Mouse (Mus musculus): ENCODE data around the gene Ubqlnl.

Gene Ubqlnl

DNA sequence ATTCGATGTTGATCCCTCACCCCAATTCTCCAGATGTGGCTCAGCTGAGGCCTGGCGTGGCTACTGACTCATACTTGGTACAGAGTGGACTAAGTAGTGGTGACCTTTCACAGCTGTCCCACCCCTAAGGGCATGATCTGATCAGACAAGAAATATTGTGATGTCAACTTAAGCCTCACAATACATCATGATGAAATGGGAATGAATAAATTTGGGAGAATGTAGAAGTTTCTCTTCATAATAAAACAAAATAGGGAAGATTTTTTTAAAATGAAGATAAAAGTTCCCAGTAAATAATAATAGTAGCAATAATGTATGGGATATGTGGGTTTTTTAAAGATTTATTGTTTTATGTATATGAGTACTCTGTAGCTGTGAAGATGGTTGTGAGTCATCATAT, at the start of gene Ubqlnl:
Gene Ubqlnl, minus strand, starts transcription at position 101 of the 400 bp plus-strand sequence.
- DNase-seq: no peak

- DNase-seq: peak in 1 of 2 experiments; percentile 38
Observed at GRCm38 (mm10) chr7:104199822-104200221, 49.5 kb upstream of the Ubqlnl start.

- DNase-seq: no peak
Observed at GRCm38 (mm10) chr7:104195885-104196284, 45.5 kb upstream of the Ubqlnl start, which contains the start of gene Olfr649. Gene Olfr649, minus strand, starts transcription at chr7:104195985.

- DNase-seq: no peak
Observed at GRCm38 (mm10) chr7:104191275-104191674, 40.9 kb upstream of the Ubqlnl start.

GRCm38 (mm10) chr7:104183292-104183691, 32.9 kb upstream of the Ubqlnl start, which contains the start of gene Olfr648:
Gene Olfr648, minus strand, starts transcription at chr7:104183392.
- no peak for DNase-seq

DNA sequence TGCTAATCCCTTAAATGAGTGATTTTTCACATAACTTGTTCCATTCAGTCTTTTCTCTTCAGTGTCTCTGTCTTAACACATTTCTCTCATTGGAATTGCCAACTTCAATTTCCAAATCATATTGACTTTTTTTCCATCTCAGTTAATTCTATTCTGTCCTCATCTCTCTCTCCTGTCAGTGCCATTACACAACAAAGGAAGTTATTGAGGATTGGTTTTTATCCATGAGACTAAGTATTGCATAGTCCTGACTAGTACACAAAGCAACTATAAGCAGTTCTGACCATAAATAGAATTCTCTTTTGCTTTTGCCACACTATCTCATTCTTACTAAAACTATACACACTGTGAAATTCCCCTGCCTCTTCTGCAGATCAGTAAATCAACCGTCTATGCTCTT, 28.7 kb upstream of the Ubqlnl start:
- DNase-seq: no peak

- no peak for DNase-seq
Observed at GRCm38 (mm10) chr7:104178422-104179054, 28.2 kb upstream of the Ubqlnl start.

DNA sequence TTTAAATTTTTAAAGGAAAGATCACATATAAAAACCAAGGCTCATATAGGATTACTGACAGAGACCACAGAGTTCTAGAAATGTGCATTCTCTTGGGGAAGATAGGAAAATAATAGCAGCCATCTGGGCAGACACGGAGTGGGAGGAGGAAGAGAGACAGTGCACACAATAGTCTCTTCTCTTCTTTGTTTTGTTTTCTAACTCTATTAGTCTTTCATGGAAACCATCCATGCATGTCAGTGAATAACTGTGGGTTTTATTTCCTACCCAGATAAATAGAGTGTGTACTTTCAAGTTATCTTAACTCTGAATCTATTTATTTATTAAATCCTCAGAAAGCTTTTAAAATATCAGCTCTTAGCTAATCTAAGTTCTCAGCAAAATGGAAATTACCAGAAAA, 24.7 kb upstream of the Ubqlnl start:
- no peak for DNase-seq

DNA sequence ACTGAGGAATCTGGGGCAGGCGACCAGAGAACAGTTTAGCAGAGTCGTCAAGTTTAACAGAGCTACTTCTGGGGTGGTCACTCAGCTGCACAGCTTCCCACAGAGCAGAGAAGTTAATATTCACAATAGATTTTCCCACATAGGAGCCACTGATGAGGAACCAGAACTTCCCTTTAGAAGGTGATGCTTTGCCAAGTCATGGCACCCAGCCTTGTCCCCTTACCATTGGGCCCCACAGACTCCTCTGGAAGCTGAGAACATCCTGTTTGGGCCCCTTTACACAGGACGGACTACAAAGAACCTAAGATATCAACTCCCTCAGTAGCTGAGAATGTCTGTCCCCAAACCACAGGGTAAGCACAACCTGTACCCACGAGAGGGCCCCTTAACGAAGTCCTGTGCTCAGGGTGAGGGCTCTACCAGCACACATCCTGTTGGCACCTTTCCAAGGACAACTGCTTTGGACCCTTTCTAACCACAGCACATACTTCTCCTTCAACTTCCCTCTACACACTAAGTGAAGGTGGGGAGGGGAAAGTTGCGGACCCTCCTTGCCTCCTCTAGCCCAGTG, 19.4 kb upstream of the Ubqlnl start:
- DNase-seq: no peak

- no peak for DNase-seq
Observed at GRCm38 (mm10) chr7:104167105-104167504, 16.7 kb upstream of the Ubqlnl start.

DNA sequence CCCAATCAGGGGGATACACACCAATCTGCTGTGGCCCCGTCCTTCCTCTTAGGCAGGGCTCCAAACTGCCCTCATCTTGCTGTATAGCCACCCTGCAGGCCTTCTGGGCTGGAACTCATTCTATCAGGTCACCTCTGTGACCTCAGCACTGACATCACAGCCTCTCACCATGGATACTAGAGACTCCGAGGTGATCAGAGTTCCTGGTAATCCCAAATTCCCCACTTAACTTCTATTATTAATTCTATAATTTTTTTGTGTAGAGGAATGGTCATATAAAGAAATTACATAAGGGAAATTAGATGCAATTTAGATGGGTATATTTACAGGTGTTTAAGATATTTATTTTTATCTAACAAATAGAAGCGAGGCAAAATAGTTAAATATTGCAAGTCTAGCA, 7.2 kb downstream of the Ubqlnl start, which contains the start of gene Ubqln3:
Gene Ubqln3, minus strand, starts transcription at position 101 of the 400 bp plus-strand sequence.
- no peak for DNase-seq

- no peak for DNase-seq
Observed at GRCm38 (mm10) chr7:104137305-104137704, 13.1 kb downstream of the Ubqlnl start, which contains the start of gene Olfr643. Gene Olfr643, minus strand, starts transcription at chr7:104137405.

- no peak for DNase-seq
Observed at GRCm38 (mm10) chr7:104129726-104130125, 20.6 kb downstream of the Ubqlnl start, which contains the start of gene Ubqln5. Gene Ubqln5, minus strand, starts transcription at chr7:104129826.

DNA sequence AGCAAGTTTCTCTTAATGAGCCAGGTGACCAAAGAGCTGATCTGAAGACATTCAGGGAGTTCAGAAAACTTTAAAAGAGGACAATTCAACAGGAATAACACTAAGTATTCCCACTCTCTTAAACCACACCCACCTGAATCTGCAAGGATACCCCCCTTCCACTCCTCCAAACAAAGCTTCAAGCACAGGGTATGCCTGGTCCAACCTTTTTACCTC, 45.7 kb downstream of the Ubqlnl start, which contains the start of gene Olfr646:
Gene Olfr646, plus strand, starts transcription at position 117 of the 216 bp plus-strand sequence.
- DNase-seq: no peak

DNA sequence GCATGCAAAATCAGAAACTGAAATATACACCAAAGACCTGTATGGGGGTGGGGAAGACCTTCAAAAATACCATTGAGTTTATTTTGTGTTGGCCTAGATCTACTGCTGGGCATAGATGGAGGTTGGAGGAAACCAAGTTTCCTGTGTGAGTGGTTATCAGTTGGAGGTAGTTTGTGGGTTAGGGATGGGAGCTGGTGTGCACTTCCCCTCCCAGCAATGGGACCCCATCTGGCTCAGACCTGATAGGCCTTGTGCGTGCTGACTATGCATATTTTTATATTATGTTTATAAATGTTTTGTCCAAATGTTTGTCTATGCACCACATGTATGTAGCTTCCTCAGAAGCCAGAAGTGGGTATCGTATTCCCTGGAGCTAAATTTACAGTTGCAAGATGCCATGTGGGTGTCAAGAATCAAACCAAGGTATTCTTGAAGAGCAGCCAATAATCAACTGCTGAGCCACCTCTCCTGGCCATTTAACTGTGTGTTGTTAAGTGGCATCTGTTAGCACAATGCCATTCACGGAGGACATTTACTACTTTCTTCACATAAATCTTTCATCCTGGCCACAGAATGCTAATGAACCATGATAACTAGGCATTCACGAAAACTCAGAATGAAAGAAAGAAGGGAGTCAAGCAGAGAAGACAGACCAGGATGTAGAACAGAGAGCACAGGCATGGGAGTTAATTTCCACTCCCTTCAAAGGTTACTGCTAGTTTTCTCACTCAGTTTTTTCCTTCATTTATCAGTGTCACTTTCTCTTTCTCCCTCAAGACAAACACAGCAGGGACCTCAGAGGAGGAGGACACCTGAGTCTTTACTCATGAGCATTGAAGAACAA, 46.2 kb downstream of the Ubqlnl start:
- no peak for DNase-seq

All from cerebellum, postnatal 25 days (tissue).